Mouse (Mus musculus): Measurements from ENCODE around the gene Ntm. TPM values are rescaled to one million over a fixed set of nuclear protein-coding genes. Genes with fewer than 3 reads are reported as not detected.

Ntm gene
- total and polyA plus RNA-seq, 3 experiments, result not detected

DNA sequence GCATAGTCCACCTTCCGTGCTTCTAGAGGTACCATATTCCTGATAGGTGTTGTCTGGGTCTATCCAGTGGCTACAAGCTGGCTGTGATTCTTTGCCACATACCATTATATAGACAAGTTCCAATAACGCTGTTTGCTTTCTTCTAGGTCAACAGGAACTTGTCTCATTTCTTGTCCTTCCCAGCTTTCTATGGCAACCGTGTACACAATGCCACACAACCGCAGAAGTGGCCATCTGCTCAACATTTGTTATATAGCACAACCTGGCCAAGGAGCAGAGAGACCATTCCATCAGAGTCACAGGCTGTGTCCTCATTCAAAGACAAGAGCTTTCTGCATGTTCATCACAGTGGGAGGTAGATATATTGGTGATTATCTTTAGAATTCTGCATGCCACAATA is 404.0 kb downstream of the Ntm start:
- Histone ChIP-seq H3K27me3 (ENCODE audit: control insufficient read depth in 1 of 2, insufficient read depth in 2 of 2, low read length in 2 of 2) (no peaks in the 10 kb centered on the region), H3K79me2 (ENCODE audit: control insufficient read depth, insufficient read depth, low read length, poor library complexity) (no peaks in the 10 kb centered on the region), H3K9me3 (replicated peaks; ENCODE audit: insufficient read depth, low read length) (no peaks in the 10 kb centered on the region), H3K9ac (ENCODE audit: control insufficient read depth, low read depth, low read length, poor library complexity, severe bottlenecking) (no peak overlapping the region), H3K36me3 (ENCODE audit: control insufficient read depth in 1 of 2, insufficient read depth in 2 of 2, low read length in 2 of 2) (no peaks in the 10 kb centered on the region), H3K4me1 (ENCODE audit: control insufficient read depth in 1 of 2, insufficient read depth in 2 of 2, low read length in 2 of 2) (no peaks in the 10 kb centered on the region), H3K4me3 (ENCODE audit: control insufficient read depth in 1 of 2, insufficient read depth in 1 of 2, low read depth in 2 of 2, low read length in 2 of 2) (no peak overlapping the region), H3K27ac (ENCODE audit: control insufficient read depth, low read depth, low read length) (no peak overlapping the region)
- DNase-seq (ENCODE audit: low read depth, low spot score), result no peak
- TF ChIP-seq MYB (IDR thresholded peaks at IDR 0.05; ENCODE audit: low read depth, low read length) (no peak), UBTF (IDR thresholded peaks at IDR 0.05; ENCODE audit: borderline replicate concordance, insufficient read depth, low read depth, low read length) (no peak), TCF12 (IDR thresholded peaks at IDR 0.05; ENCODE audit: low read depth, low read length) (no peak), USF1 (IDR thresholded peaks at IDR 0.05; ENCODE audit: low read depth, low read length) (no peak), MYC (IDR thresholded peaks at IDR 0.05; ENCODE audit: low read depth, low read length) (no peak), TAL1 (IDR thresholded peaks at IDR 0.05; ENCODE audit: low read length) (no peak), POLR2AphosphoS5 (IDR thresholded peaks at IDR 0.05; ENCODE audit: borderline replicate concordance, low read depth, low read length) (no peak), GABPA (IDR thresholded peaks at IDR 0.05; ENCODE audit: low read depth, low read length) (no peak), MAFK (IDR thresholded peaks at IDR 0.05; ENCODE audit: borderline replicate concordance, low read depth, low read length) (no peak), MAX (IDR thresholded peaks at IDR 0.05; ENCODE audit: low read length) (no peak), KAT2A (conservative IDR thresholded peaks at IDR 0.05; ENCODE audit: low read depth, low read length) (no peak), GATA1 (IDR thresholded peaks at IDR 0.05; ENCODE audit: low read depth, low read length) (no peak)

DNA sequence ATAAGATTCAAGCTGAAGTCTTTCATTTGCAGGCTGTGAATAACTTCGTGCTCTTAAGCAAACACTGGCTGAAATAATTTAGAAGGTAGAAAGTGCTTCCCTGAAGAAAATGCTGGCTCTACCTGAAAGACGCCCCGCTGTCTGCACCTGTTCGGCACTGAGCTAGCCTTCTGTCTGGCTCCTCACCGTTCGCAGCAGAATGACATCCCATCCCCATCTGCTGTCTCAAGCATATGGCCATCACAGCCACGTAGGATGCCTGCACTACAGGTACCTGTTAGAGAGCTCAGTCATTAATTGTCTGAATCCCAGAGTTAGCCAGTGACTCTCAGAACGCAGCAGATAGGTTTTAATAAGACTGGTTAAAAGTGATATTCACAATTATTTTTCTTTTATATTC is 412.4 kb downstream of the Ntm start:
- Histone ChIP-seq H3K27me3 (ENCODE audit: control insufficient read depth in 1 of 2, insufficient read depth in 2 of 2, low read length in 2 of 2) (no peaks in the 10 kb centered on the region), H3K4me1 (ENCODE audit: control insufficient read depth in 1 of 2, insufficient read depth in 2 of 2, low read length in 2 of 2) (no peaks in the 10 kb centered on the region), H3K27ac (ENCODE audit: control insufficient read depth, low read depth, low read length) (no peak overlapping the region), H3K4me3 (ENCODE audit: control insufficient read depth in 1 of 2, insufficient read depth in 1 of 2, low read depth in 2 of 2, low read length in 2 of 2) (no peak overlapping the region), H3K79me2 (ENCODE audit: control insufficient read depth, insufficient read depth, low read length, poor library complexity) (no peaks in the 10 kb centered on the region), H3K9me3 (replicated peaks; ENCODE audit: insufficient read depth, low read length) (no peaks in the 10 kb centered on the region), H3K9ac (ENCODE audit: control insufficient read depth, low read depth, low read length, poor library complexity, severe bottlenecking) (no peak overlapping the region), H3K36me3 (ENCODE audit: control insufficient read depth in 1 of 2, insufficient read depth in 2 of 2, low read length in 2 of 2) (no peaks in the 10 kb centered on the region)
- DNase-seq (ENCODE audit: low read depth, low spot score), result no peak
- TF ChIP-seq CHD2 (IDR thresholded peaks at IDR 0.05; ENCODE audit: low read length) (no peak), RAD21 (IDR thresholded peaks at IDR 0.05; ENCODE audit: low read depth, low read length) (no peak), CTCF (IDR thresholded peaks at IDR 0.05 in 2 of 3, conservative IDR thresholded peaks at IDR 0.05 in 1 of 3; ENCODE audit: control insufficient read depth in 1 of 3, insufficient read depth in 1 of 3, low read depth in 2 of 3, low read length in 3 of 3, poor library complexity in 1 of 3, severe bottlenecking in 1 of 3) (no peak), NRF1 (IDR thresholded peaks at IDR 0.05; ENCODE audit: insufficient read depth, low read depth, low read length, poor library complexity, severe bottlenecking) (no peak), MYB (IDR thresholded peaks at IDR 0.05; ENCODE audit: low read depth, low read length) (no peak), ELF1 (IDR thresholded peaks at IDR 0.05; ENCODE audit: low read depth, low read length) (no peak), BHLHE40 (IDR thresholded peaks at IDR 0.05; ENCODE audit: borderline replicate concordance, low read depth, low read length) (no peak), SIN3A (IDR thresholded peaks at IDR 0.05; ENCODE audit: low read length) (no peak), ZC3H11A (IDR thresholded peaks at IDR 0.05; ENCODE audit: low read depth, low read length) (no peak), USF1 (IDR thresholded peaks at IDR 0.05; ENCODE audit: low read depth, low read length) (no peak), ETS1 (IDR thresholded peaks at IDR 0.05; ENCODE audit: low read depth, low read length) (no peak), TBP (IDR thresholded peaks at IDR 0.05; ENCODE audit: low read depth, low read length) (no peak)

Measured in MEL (cell line).